Mouse (Mus musculus): Measurements from ENCODE around the gene Rnf5.

DNA sequence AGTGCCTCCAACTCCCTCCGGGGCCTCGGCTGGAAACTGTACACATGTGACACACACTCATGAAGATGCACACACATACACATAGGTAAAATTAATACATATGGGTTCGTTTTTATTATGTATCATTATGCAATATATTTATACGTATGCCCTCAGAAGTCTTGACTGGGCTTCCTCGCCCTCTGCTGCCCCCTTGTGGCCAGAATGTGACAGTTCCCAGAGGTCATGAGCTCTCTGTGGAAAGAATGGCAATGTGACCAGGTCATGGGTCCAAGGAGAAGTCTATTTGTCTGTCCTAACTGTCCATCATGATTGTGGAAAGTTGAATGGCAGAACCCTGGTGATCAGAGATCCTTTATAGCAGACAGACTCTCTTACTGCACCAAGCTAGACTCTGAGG lies 48.0 kb downstream of the Rnf5 start:
- TF ChIP-seq SRF (IDR thresholded peaks at IDR 0.05; ENCODE audit: control insufficient read depth, insufficient read length, low read depth) (no peak), POLR2A (IDR thresholded peaks at IDR 0.05; ENCODE audit: insufficient read length, low read depth) (no peak)

All from myocyte (in vitro differentiated cells).